Mouse (Mus musculus): ENCODE measurements at regions not wholly inside any gene's neighbourhood (a gene's known extent, or its start where the extent isn't known, plus 50 kb on each side); places are given as distances from the start of the nearest gene placed in this dataset.
"Not testable (repeated sequence)": the region's sequence is repeated elsewhere in the genome, so short reads cannot be mapped to it uniquely, and the experiment has no call there.

- no peak for DNase-seq (ENCODE audit: low read depth)
Measured at GRCm38 (mm10) chr6:140816359-140816758, 87.3 kb downstream of the Gm11077 start.

- no peak for DNase-seq (ENCODE audit: low read depth)
Measured at GRCm38 (mm10) chr6:140816831-140817230, 87.7 kb downstream of the Gm11077 start.

- DNase-seq (ENCODE audit: low read depth) = no peak
Measured at GRCm38 (mm10) chr6:140819451-140819878, 90.4 kb downstream of the Gm11077 start.

GRCm38 (mm10) chr6:140826522-140826921 is 97.4 kb downstream of the Gm11077 start:
- no peak for DNase-seq (ENCODE audit: low read depth)

GRCm38 (mm10) chr6:140827651-140828050 is 98.6 kb downstream of the Gm11077 start:
- no peak for DNase-seq (ENCODE audit: low read depth)

- no peak for DNase-seq (ENCODE audit: low read depth)
Measured at GRCm38 (mm10) chr6:140843292-140843991, 114.4 kb downstream of the Gm11077 start.

GRCm38 (mm10) chr6:140847165-140847564 is 118.1 kb downstream of the Gm11077 start:
- DNase-seq (ENCODE audit: low read depth) = no peak

- no peak for DNase-seq (ENCODE audit: low read depth)
Measured at GRCm38 (mm10) chr6:140852420-140852819, 123.3 kb downstream of the Gm11077 start.

- no peak for DNase-seq (ENCODE audit: low read depth)
Measured at GRCm38 (mm10) chr6:140853508-140853907, 124.4 kb downstream of the Gm11077 start.

- DNase-seq (ENCODE audit: low read depth) = peak; percentile 77
Measured at GRCm38 (mm10) chr6:140854691-140855090, 125.6 kb downstream of the Gm11077 start.

- DNase-seq (ENCODE audit: low read depth) = no peak
Measured at GRCm38 (mm10) chr6:140856468-140857117, 127.5 kb downstream of the Gm11077 start.

- DNase-seq (ENCODE audit: low read depth) = no peak
Measured at GRCm38 (mm10) chr6:140857118-140857746, 128.1 kb downstream of the Gm11077 start.

- DNase-seq (ENCODE audit: low read depth) = not testable (repeated sequence)
Measured at GRCm38 (mm10) chr6:140869523-140869922, 140.4 kb downstream of the Gm11077 start.

- peak; percentile 68 for DNase-seq (ENCODE audit: low read depth)
Measured at GRCm38 (mm10) chr6:140874831-140875230, 145.7 kb downstream of the Gm11077 start.

GRCm38 (mm10) chr6:140883651-140884050 is 154.6 kb downstream of the Gm11077 start:
- DNase-seq (ENCODE audit: low read depth) = no peak

GRCm38 (mm10) chr6:140888610-140889009 is 159.5 kb downstream of the Gm11077 start:
- DNase-seq (ENCODE audit: low read depth) = no peak

- DNase-seq (ENCODE audit: low read depth) = no peak
Measured at GRCm38 (mm10) chr6:140890060-140890459, 161.0 kb downstream of the Gm11077 start.

GRCm38 (mm10) chr6:140890591-140890990 is 161.5 kb downstream of the Gm11077 start:
- DNase-seq (ENCODE audit: low read depth) = no peak

- DNase-seq (ENCODE audit: low read depth) = no peak
Measured at GRCm38 (mm10) chr6:140894467-140894866, 165.4 kb downstream of the Gm11077 start.

GRCm38 (mm10) chr6:140895441-140895840 is 166.4 kb downstream of the Gm11077 start:
- DNase-seq (ENCODE audit: low read depth) = no peak

GRCm38 (mm10) chr6:140897111-140897510 is 168.0 kb downstream of the Gm11077 start:
- no peak for DNase-seq (ENCODE audit: low read depth)

GRCm38 (mm10) chr6:140924319-140924981 is 195.4 kb downstream of the Gm11077 start:
- no peak for DNase-seq (ENCODE audit: low read depth)

- no peak for DNase-seq (ENCODE audit: low read depth)
Measured at GRCm38 (mm10) chr6:140927616-140928015, 198.5 kb downstream of the Gm11077 start.

Data from fibroblast of lung, adult 2 months (primary cell).